Mouse (Mus musculus): ENCODE data around the gene H2bfm.
A peak's percentile ranks its signal among the peaks of the same experiment; 100 is the strongest.
"Not testable (repeated sequence)": the region's sequence is repeated elsewhere in the genome, so short reads cannot be mapped to it uniquely, and the experiment has no call there.

H2bfm gene

GRCm38 (mm10) chrX:136927031-136927430, at the start of gene H2bfm:
Gene H2bfm (plus strand): TSS chrX:136927325.
- no peak for DNase-seq

- DNase-seq: no peak
Measured at GRCm38 (mm10) chrX:136895757-136896156, 31.4 kb upstream of the H2bfm start.

- no peak for DNase-seq
Measured at GRCm38 (mm10) chrX:136904369-136904768, 22.8 kb upstream of the H2bfm start.

- DNase-seq: no peak
Measured at GRCm38 (mm10) chrX:136925863-136926262, 1.3 kb upstream of the H2bfm start.

GRCm38 (mm10) chrX:136937985-136938384, 10.9 kb downstream of the H2bfm start:
- no peak for DNase-seq

GRCm38 (mm10) chrX:136957583-136958279, 30.6 kb downstream of the H2bfm start:
- DNase-seq: peak; percentile 84

- not testable (repeated sequence) for DNase-seq
Measured at GRCm38 (mm10) chrX:136958300-136958699, 31.2 kb downstream of the H2bfm start.

GRCm38 (mm10) chrX:136959688-136960087, 32.6 kb downstream of the H2bfm start:
- DNase-seq: peak; percentile 20

GRCm38 (mm10) chrX:136975397-136975796, 48.3 kb downstream of the H2bfm start, which contains the start of gene Tmsb15b2:
Gene Tmsb15b2 (minus strand): TSS chrX:136975497.
- not testable (repeated sequence) for DNase-seq

GRCm38 (mm10) chrX:136976424-136977084, 49.4 kb downstream of the H2bfm start, which contains the start of the genes Tmsb15l and Tmsb15b1:
Gene Tmsb15l (minus strand): TSS chrX:136976869.
Gene Tmsb15b1 (minus strand): TSS chrX:136976874.
- peak; percentile 41 for DNase-seq
